Mouse (Mus musculus): ENCODE measurements at regions not wholly inside any gene's neighbourhood (a gene's known extent, or its start where the extent isn't known, plus 50 kb on each side); places are given as distances from the start of the nearest gene placed in this dataset.

GRCm38 (mm10) chr9:41212943-41213529 lies 51.5 kb upstream of the Ubash3b start:
- no peaks in the 10 kb centered on the region for H3K36me3 ChIP-seq (ENCODE audit: control insufficient read depth, insufficient read depth, low read length)
- no peak for DNase-seq
- no peak for TF ChIP-seq POLR2A (IDR thresholded peaks at IDR 0.05; ENCODE audit: low read depth, low read length)
- no peak for TF ChIP-seq CTCF (conservative IDR thresholded peaks at IDR 0.05; ENCODE audit: insufficient read depth, insufficient read length, low read depth, low read length)
- H3K27ac ChIP-seq (ENCODE audit: insufficient read depth, low read depth, low read length), result 0 out of 2 replicates have a peak overlapping the region, but pooled peaks have one; percentile 37
- 34% methylated on average over 14 of the region's 14 CpGs for WGBS
- H3K4me1 ChIP-seq (ENCODE audit: control insufficient read depth, insufficient read depth, low read length), result 0 out of 2 replicates have a peak, but pooled peaks cover 5% of the 10 kb centered on the region
- H3K27me3 ChIP-seq (replicated peaks; ENCODE audit: control insufficient read depth, insufficient read depth, low read length), result no peaks in the 10 kb centered on the region
- no peak overlapping the region for H3K4me3 ChIP-seq (ENCODE audit: insufficient read depth, low read depth, low read length)

DNA sequence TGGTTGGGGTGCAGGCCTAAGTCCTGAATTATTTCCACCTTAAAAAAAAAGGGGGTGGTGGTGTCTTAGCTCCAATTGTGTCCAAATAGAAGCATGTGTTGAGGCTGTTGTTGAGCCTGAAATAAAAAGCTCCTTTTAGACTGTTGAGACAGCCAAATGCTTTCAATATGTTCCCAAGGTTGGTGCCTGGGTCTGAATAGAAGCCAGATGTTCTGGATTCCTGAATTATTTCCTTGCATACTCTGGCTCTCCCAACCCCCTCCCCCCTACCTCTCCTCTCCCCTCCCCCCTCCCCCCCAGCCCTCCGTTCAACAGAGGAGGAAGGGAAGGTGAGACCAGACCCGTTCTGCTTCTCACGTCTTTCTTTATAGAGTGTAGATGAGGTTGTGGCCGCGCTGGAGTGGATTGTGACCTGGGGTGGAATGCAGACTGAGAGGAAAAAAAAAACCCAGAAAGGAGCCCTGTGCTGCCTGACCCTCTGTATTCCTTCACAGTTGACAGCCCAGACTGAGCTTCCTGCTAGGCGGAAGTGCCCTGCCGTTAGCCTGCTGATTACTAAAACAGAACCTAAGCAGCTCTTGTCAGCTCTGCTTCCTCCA lies 50.9 kb upstream of the Ubash3b start:
- peak; percentile 68 for DNase-seq
- peak overlapping the region; percentile 16; the same call in 1 of the 2 replicates for H3K4me3 ChIP-seq (ENCODE audit: insufficient read depth, low read depth, low read length)
- H3K4me1 ChIP-seq (ENCODE audit: control insufficient read depth, insufficient read depth, low read length), result 0 out of 2 replicates have a peak, but pooled peaks cover 5% of the 10 kb centered on the region
- H3K27me3 ChIP-seq (replicated peaks; ENCODE audit: control insufficient read depth, insufficient read depth, low read length), result no peaks in the 10 kb centered on the region
- under 1% methylated on average over 6 of the region's 7 CpGs for WGBS
- H3K27ac ChIP-seq (ENCODE audit: insufficient read depth, low read depth, low read length), result peak overlapping the region; percentile 37; the same call in 1 of the 2 replicates
- TF ChIP-seq POLR2A (IDR thresholded peaks at IDR 0.05; ENCODE audit: low read depth, low read length), result no peak
- no peak for TF ChIP-seq CTCF (conservative IDR thresholded peaks at IDR 0.05; ENCODE audit: insufficient read depth, insufficient read length, low read depth, low read length)
- no peaks in the 10 kb centered on the region for H3K36me3 ChIP-seq (ENCODE audit: control insufficient read depth, insufficient read depth, low read length)

DNA sequence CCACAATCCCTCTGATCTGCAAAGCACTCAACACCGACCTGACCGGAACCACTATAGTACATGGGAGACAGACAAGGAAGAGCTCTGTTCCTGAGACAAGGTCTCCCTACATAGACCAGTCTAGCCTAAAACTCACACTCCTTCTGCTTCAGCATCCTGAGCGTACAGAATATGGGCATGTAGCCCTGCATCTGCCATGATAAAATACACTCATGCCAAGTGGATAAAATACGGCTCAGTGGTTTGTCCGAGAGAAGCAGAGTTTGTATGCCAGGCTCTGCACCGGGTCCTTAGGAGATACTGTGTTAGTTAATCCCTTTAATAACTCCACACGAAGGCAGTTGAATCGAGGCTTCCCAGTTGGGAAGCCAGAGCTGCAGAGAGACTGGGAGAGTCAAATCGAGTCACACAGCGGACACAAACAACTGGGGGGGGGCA lies 50.4 kb upstream of the Ubash3b start:
- WGBS, result 52% methylated on average over 10 of the region's 10 CpGs
- no peak overlapping the region for H3K4me3 ChIP-seq (ENCODE audit: insufficient read depth, low read depth, low read length)
- 0 out of 2 replicates have a peak, but pooled peaks cover 5% of the 10 kb centered on the region for H3K4me1 ChIP-seq (ENCODE audit: control insufficient read depth, insufficient read depth, low read length)
- peak overlapping the region; percentile 16; the same call in 1 of the 2 replicates for H3K27ac ChIP-seq (ENCODE audit: insufficient read depth, low read depth, low read length)
- H3K36me3 ChIP-seq (ENCODE audit: control insufficient read depth, insufficient read depth, low read length), result no peaks in the 10 kb centered on the region
- H3K27me3 ChIP-seq (replicated peaks; ENCODE audit: control insufficient read depth, insufficient read depth, low read length), result no peaks in the 10 kb centered on the region
- no peak for DNase-seq
- TF ChIP-seq POLR2A (IDR thresholded peaks at IDR 0.05; ENCODE audit: low read depth, low read length) (no peak), CTCF (conservative IDR thresholded peaks at IDR 0.05; ENCODE audit: insufficient read depth, insufficient read length, low read depth, low read length) (no peak)
